Mouse (Mus musculus) cerebellum, adult 2 months (tissue): ENCODE results near the gene Olfr1039. TPM values are rescaled to one million over a fixed set of nuclear protein-coding genes. Genes with fewer than 3 reads are reported as not detected.
"Not testable (repeated sequence)": the region's sequence is repeated elsewhere in the genome, so short reads cannot be mapped to it uniquely, and the experiment has no call there.

Source experiments
- DNase-seq, 2 experiments: peaks; one replicate each; pipeline ENCODE4 v3.0.0; 2021
- H3K27ac ChIP-seq: fragments of 200-500 bp; 2 replicates; pipeline ENCODE4 v1.5.1; 2012; ENCODE audit warnings: low read length, control low read depth, inconsistent platforms; ENCODE audit not compliant: insufficient read depth
- H3K27me3 ChIP-seq: fragments of 200-500 bp; 2 replicates; pipeline ENCODE4 v1.6.1; 2012; ENCODE audit warnings: inconsistent platforms, mild to moderate bottlenecking, low read length, moderate library complexity; ENCODE audit not compliant: control insufficient read depth, insufficient read depth
- H3K4me1 ChIP-seq: fragments of 200-500 bp; 2 replicates; pipeline ENCODE4 v1.6.1; 2011; ENCODE audit warnings: low read length; ENCODE audit not compliant: control insufficient read depth, insufficient read depth
- H3K4me3 ChIP-seq: fragments of 200-500 bp; replicated peaks from 2 replicates; pipeline ENCODE3; 2011; ENCODE audit warnings: mild to moderate bottlenecking, low read depth, low read length, control low read depth; ENCODE audit not compliant: insufficient read depth
- CTCF ChIP-seq: fragments of 200-500 bp; IDR thresholded peaks from 2 replicates; pipeline ENCODE4 v1.5.1; 2011; ENCODE audit warnings: low read depth, mild to moderate bottlenecking, control low read depth, low read length, moderate library complexity, borderline replicate concordance; ENCODE audit not compliant: insufficient read depth
- POLR2A ChIP-seq: fragments of 200-500 bp; IDR thresholded peaks from 2 replicates; pipeline ENCODE4 v1.6.1; 2011; ENCODE audit warnings: low read length, control low read depth, borderline replicate concordance; ENCODE audit not compliant: insufficient read depth
- WGBS: fragments of 180-500 bp; shearing (Covaris S2); methylation state at CpG from one replicate; pipeline ENCODE4 v1.1.7; 2018; 5-methylcytosine and 5-hydroxymethylcytosine counted together
- polyA plus RNA-seq: library from polyadenylated mRNA; depleted of rRNA; stranded (reverse); fragments of >200 nt; gene quantifications from 2 replicates; pipeline ENCODE4 v1.2.3, GENCODE M21; 2012; rRNA removed

Gene Olfr1039
- not detected in 2 replicates for polyA plus RNA-seq

- 98% methylated on average over 1 of the region's 1 CpGs for WGBS
These were observed at the start of gene Olfr1039 for GRCm38 (mm10) chr2:86135828-86136227. Gene Olfr1039 (minus strand): TSS chr2:86135928.

GRCm38 (mm10) chr2:86179950-86180349 is 44.2 kb upstream of the Olfr1039 start:
- Histone ChIP-seq H3K4me3 (no peak overlapping the region), H3K4me1 (no peaks in the 10 kb centered on the region), H3K27me3 (no peaks in the 10 kb centered on the region), H3K27ac (no peak overlapping the region)
- 73% methylated on average over 3 of the region's 3 CpGs for WGBS
- DNase-seq, result no peak
- no peak for TF ChIP-seq CTCF
- TF ChIP-seq POLR2A, result no peak

More at GRCm38 (mm10) chr2:86135828-86136227, at the start of gene Olfr1039:
- Histone ChIP-seq H3K4me1 (no peaks in the 10 kb centered on the region), H3K4me3 (no peak within 1 kb of the TSS), H3K27me3 (no peaks in the 10 kb centered on the region), H3K27ac (no peak within 1 kb of the TSS)
- DNase-seq, result no peak
- no peak for TF ChIP-seq POLR2A
- no peak for TF ChIP-seq CTCF

GRCm38 (mm10) chr2:86177720-86178119 is 42.0 kb upstream of the Olfr1039 start, which contains the start of gene Olfr1044:
Gene Olfr1044 (minus strand): TSS chr2:86177820.
- H3K4me3 ChIP-seq, result no peak within 1 kb of the TSS
- H3K4me1 ChIP-seq, result no peaks in the 10 kb centered on the region
- no peak for DNase-seq
- no peak within 1 kb of the TSS for H3K27ac ChIP-seq
- H3K27me3 ChIP-seq, result no peaks in the 10 kb centered on the region
- TF ChIP-seq POLR2A (no peak), CTCF (no peak)

- not testable (repeated sequence) for H3K4me1 ChIP-seq, H3K27ac ChIP-seq, DNase-seq, H3K4me3 ChIP-seq, H3K27me3 ChIP-seq
- WGBS, result 89% methylated on average over 7 of the region's 7 CpGs
These were observed 39.7 kb upstream of the Olfr1039 start for GRCm38 (mm10) chr2:86175422-86175821.

- 88% methylated on average over 2 of the region's 2 CpGs for WGBS
- no peak for DNase-seq
- TF ChIP-seq POLR2A (no peak), CTCF (no peak)
These were observed 31.7 kb upstream of the Olfr1039 start, which contains the start of gene Olfr1043 for GRCm38 (mm10) chr2:86167422-86167821. Gene Olfr1043 (minus strand): TSS chr2:86167522.

GRCm38 (mm10) chr2:86161738-86162137 is 26.0 kb upstream of the Olfr1039 start, which contains the start of gene Olfr1042:
Gene Olfr1042 (minus strand): TSS chr2:86161838.
- 96% methylated on average over 2 of the region's 2 CpGs for WGBS
- H3K27me3 ChIP-seq, result no peaks in the 10 kb centered on the region
- DNase-seq, result no peak
- TF ChIP-seq CTCF (no peak), POLR2A (no peak)
- H3K4me1 ChIP-seq, result no peaks in the 10 kb centered on the region
- no peak within 1 kb of the TSS for H3K4me3 ChIP-seq
- H3K27ac ChIP-seq, result no peak within 1 kb of the TSS

More at GRCm38 (mm10) chr2:86167422-86167821, 31.7 kb upstream of the Olfr1039 start, which contains the start of gene Olfr1043:
- Histone ChIP-seq H3K27ac (no peak within 1 kb of the TSS), H3K4me1 (no peaks in the 10 kb centered on the region), H3K27me3 (no peaks in the 10 kb centered on the region), H3K4me3 (no peak within 1 kb of the TSS)

- Histone ChIP-seq H3K4me3 (no peak within 1 kb of the TSS), H3K27ac (no peak within 1 kb of the TSS), H3K27me3 (no peaks in the 10 kb centered on the region), H3K4me1 (no peaks in the 10 kb centered on the region)
- no peak for TF ChIP-seq POLR2A
- TF ChIP-seq CTCF, result no peak
- 76% methylated on average over 1 of the region's 1 CpGs for WGBS
- no peak for DNase-seq
These were observed 10.9 kb upstream of the Olfr1039 start, which contains the start of gene Olfr1040 for GRCm38 (mm10) chr2:86146632-86147031. Gene Olfr1040 (minus strand): TSS chr2:86146732.

- Histone ChIP-seq H3K27me3 (no peaks in the 10 kb centered on the region), H3K4me1 (no peaks in the 10 kb centered on the region), H3K4me3 (no peak within 1 kb of the TSS), H3K27ac (no peak within 1 kb of the TSS)
- no peak for DNase-seq
- 90% methylated on average over 2 of the region's 2 CpGs for WGBS
- TF ChIP-seq POLR2A (no peak), CTCF (no peak)
These were observed 48.4 kb downstream of the Olfr1039 start, which contains the start of gene Olfr1037 for GRCm38 (mm10) chr2:86087285-86087684. Gene Olfr1037 (minus strand): TSS chr2:86087385.

GRCm38 (mm10) chr2:86080478-86080877 is 55.2 kb downstream of the Olfr1039 start:
- not testable (repeated sequence) for DNase-seq, H3K4me1 ChIP-seq, H3K27ac ChIP-seq, H3K27me3 ChIP-seq, H3K4me3 ChIP-seq
- WGBS, result 81% methylated on average over 1 of the region's 1 CpGs

Other genes starting within 250 kb of the Olfr1039 start
- gene Olfr1024, start 230.9 kb downstream of the Olfr1039 start, polyA plus RNA-seq, result not detected in 2 replicates
- gene Olfr1025-ps1, start 220.7 kb downstream of the Olfr1039 start, polyA plus RNA-seq, result not detected in 2 replicates
- not detected in 2 replicates for gene Olfr1026, start 214.4 kb downstream of the Olfr1039 start, polyA plus RNA-seq
- gene Olfr1028, start 185.5 kb downstream of the Olfr1039 start, polyA plus RNA-seq, result not detected in 2 replicates
- not detected in 2 replicates for gene Olfr1029, start 162.0 kb downstream of the Olfr1039 start, polyA plus RNA-seq
- not detected in 2 replicates for gene Olfr1030, start 156.7 kb downstream of the Olfr1039 start, polyA plus RNA-seq
- not detected in 2 replicates for gene Olfr1031, start 145.6 kb downstream of the Olfr1039 start, polyA plus RNA-seq
- not detected in 2 replicates for gene Olfr1032, start 130.4 kb downstream of the Olfr1039 start, polyA plus RNA-seq
- gene Olfr1033, start 115.3 kb downstream of the Olfr1039 start, polyA plus RNA-seq, result 0.11 and 0.21 TPM in 2 replicates
- 0.02 and 0.05 TPM in 2 replicates for gene Olfr1034, start 90.1 kb downstream of the Olfr1039 start, polyA plus RNA-seq
- gene Olfr1036, start 61.9 kb downstream of the Olfr1039 start, polyA plus RNA-seq, result not detected in 2 replicates
- gene Olfr1037, start 48.5 kb downstream of the Olfr1039 start, polyA plus RNA-seq, result not detected in 2 replicates
- not detected in 2 replicates for gene Olfr1040, start 10.8 kb upstream of the Olfr1039 start, polyA plus RNA-seq
- gene Olfr1042, start 25.9 kb upstream of the Olfr1039 start, polyA plus RNA-seq, result not detected in 2 replicates
- gene Olfr1043, start 31.6 kb upstream of the Olfr1039 start, polyA plus RNA-seq, result not detected in 2 replicates
- gene Olfr1044, start 41.9 kb upstream of the Olfr1039 start, polyA plus RNA-seq, result not detected in 2 replicates
- not detected in 2 replicates for gene Olfr52, start 49.8 kb upstream of the Olfr1039 start, polyA plus RNA-seq
- gene Olfr1045, start 67.1 kb upstream of the Olfr1039 start, polyA plus RNA-seq, result not detected in 2 replicates
- gene Olfr1046, start 83.4 kb upstream of the Olfr1039 start, polyA plus RNA-seq, result not detected in 2 replicates
- gene Olfr1047, start 95.5 kb upstream of the Olfr1039 start, polyA plus RNA-seq, result not detected in 2 replicates
- gene Olfr1048, start 104.4 kb upstream of the Olfr1039 start, polyA plus RNA-seq, result not detected in 2 replicates
- not detected in 2 replicates for gene Olfr1049, start 122.4 kb upstream of the Olfr1039 start, polyA plus RNA-seq
- gene Olfr1051, start 143.2 kb upstream of the Olfr1039 start, polyA plus RNA-seq, result not detected in 2 replicates
- not detected in 2 replicates for gene Olfr1052, start 156.5 kb upstream of the Olfr1039 start, polyA plus RNA-seq
- gene Olfr1053, start 179.4 kb upstream of the Olfr1039 start, polyA plus RNA-seq, result not detected in 2 replicates
- gene Olfr1054, start 199.5 kb upstream of the Olfr1039 start, polyA plus RNA-seq, result not detected in 2 replicates
- not detected in 2 replicates for gene Olfr1055, start 214.4 kb upstream of the Olfr1039 start, polyA plus RNA-seq
- not detected in 2 replicates for gene Olfr1056, start 226.5 kb upstream of the Olfr1039 start, polyA plus RNA-seq
- not detected in 2 replicates for gene Olfr1057, start 242.5 kb upstream of the Olfr1039 start, polyA plus RNA-seq